Mouse (Mus musculus): ENCODE data around the gene Tmem28. TPM values are rescaled to one million over a fixed set of nuclear protein-coding genes. Genes with fewer than 3 reads are reported as not detected.

Gene Tmem28
- total and polyA plus RNA-seq, 2 experiments from 2014 or later = not detected

- TF ChIP-seq EP300 (IDR thresholded peaks at IDR 0.05; ENCODE audit: low read depth) (no peak), CTCF (IDR thresholded peaks at IDR 0.05; ENCODE audit: low read depth) (no peak)
- Histone ChIP-seq H3K9me3 (replicated peaks; ENCODE audit: control insufficient read depth, low read length) (no peaks in the 10 kb centered on the region), H3K27me3 (ENCODE audit: control insufficient read depth, insufficient read depth, low read length) (no peaks in the 10 kb centered on the region), H3K4me3 (ENCODE audit: low read depth, low read length) (no peak overlapping the region), H3K36me3 (replicated peaks; ENCODE audit: control insufficient read depth, insufficient read depth, low read length) (no peaks in the 10 kb centered on the region), H3K27ac (ENCODE audit: low read depth) (peak overlapping the region; percentile 79), H3K4me1 (ENCODE audit: control insufficient read depth, insufficient read depth) (no peaks in the 10 kb centered on the region), H3K9ac (replicated peaks; ENCODE audit: low read depth, low read length) (no peak overlapping the region), H3K4me2 (ENCODE audit: low read depth, low read length) (no peak overlapping the region)
- ATAC-seq (ENCODE audit: insufficient read depth, low read depth) (peak; percentile 58; the same call in 1 of the 2 replicates), DNase-seq (ENCODE audit: low spot score) (no peak)
- WGBS = 51% methylated on average over 2 of the region's 2 CpGs
Measured at GRCm38 (mm10) chrX:99873259-99873919, 52.6 kb downstream of the Tmem28 start.

GRCm38 (mm10) chrX:99873920-99874296 lies 53.1 kb downstream of the Tmem28 start:
- WGBS = 24% methylated on average over 4 of the region's 4 CpGs
- TF ChIP-seq EP300 (IDR thresholded peaks at IDR 0.05; ENCODE audit: low read depth) = no peak
- no peak for TF ChIP-seq CTCF (IDR thresholded peaks at IDR 0.05; ENCODE audit: low read depth)
- Histone ChIP-seq H3K9ac (replicated peaks; ENCODE audit: low read depth, low read length) (no peak overlapping the region), H3K27ac (ENCODE audit: low read depth) (peak overlapping the region; percentile 79), H3K4me3 (ENCODE audit: low read depth, low read length) (no peak overlapping the region), H3K4me2 (ENCODE audit: low read depth, low read length) (no peak overlapping the region), H3K4me1 (ENCODE audit: control insufficient read depth, insufficient read depth) (no peaks in the 10 kb centered on the region), H3K27me3 (ENCODE audit: control insufficient read depth, insufficient read depth, low read length) (no peaks in the 10 kb centered on the region), H3K36me3 (replicated peaks; ENCODE audit: control insufficient read depth, insufficient read depth, low read length) (no peaks in the 10 kb centered on the region), H3K9me3 (replicated peaks; ENCODE audit: control insufficient read depth, low read length) (no peaks in the 10 kb centered on the region)
- peak; percentile 6; the same call in 1 of the 2 replicates for ATAC-seq (ENCODE audit: insufficient read depth, low read depth)
- no peak for DNase-seq (ENCODE audit: low spot score)

DNA sequence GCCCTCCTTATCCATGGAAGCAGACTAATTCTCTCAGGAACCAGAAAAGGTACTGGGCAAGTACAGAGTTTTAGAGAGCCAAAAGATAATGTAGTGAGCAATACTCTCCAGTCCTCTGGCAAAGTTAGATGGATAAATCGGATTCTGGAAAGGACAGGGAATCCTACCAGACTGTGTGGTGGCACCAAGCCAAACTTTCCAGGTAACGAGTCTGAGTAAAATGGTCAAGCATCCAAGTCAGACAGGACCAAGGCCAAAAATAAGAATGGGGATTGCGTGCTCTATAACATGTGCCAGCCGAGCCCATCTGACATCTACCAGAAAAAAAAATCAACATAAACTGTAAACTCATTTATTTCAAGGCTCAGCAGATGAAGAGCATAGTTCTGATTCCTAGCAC lies 56.0 kb downstream of the Tmem28 start:
- no peaks in the 10 kb centered on the region for H3K9me3 ChIP-seq (replicated peaks; ENCODE audit: control insufficient read depth, low read length)
- H3K4me2 ChIP-seq (ENCODE audit: low read depth, low read length) = no peak overlapping the region
- ATAC-seq (ENCODE audit: insufficient read depth, low read depth) (no peak), DNase-seq (ENCODE audit: low spot score) (no peak)
- H3K4me3 ChIP-seq (ENCODE audit: low read depth, low read length) = no peak overlapping the region
- 37% methylated on average over 4 of the region's 4 CpGs for WGBS
- H3K27ac ChIP-seq (ENCODE audit: low read depth) = no peak overlapping the region
- H3K36me3 ChIP-seq (replicated peaks; ENCODE audit: control insufficient read depth, insufficient read depth, low read length) = no peaks in the 10 kb centered on the region
- H3K9ac ChIP-seq (replicated peaks; ENCODE audit: low read depth, low read length) = no peak overlapping the region
- H3K4me1 ChIP-seq (ENCODE audit: control insufficient read depth, insufficient read depth) = no peaks in the 10 kb centered on the region
- H3K27me3 ChIP-seq (ENCODE audit: control insufficient read depth, insufficient read depth, low read length) = no peaks in the 10 kb centered on the region
- TF ChIP-seq EP300 (IDR thresholded peaks at IDR 0.05; ENCODE audit: low read depth) (no peak), CTCF (IDR thresholded peaks at IDR 0.05; ENCODE audit: low read depth) (no peak)

GRCm38 (mm10) chrX:99883396-99883795 lies 62.6 kb downstream of the Tmem28 start:
- H3K27me3 ChIP-seq (ENCODE audit: control insufficient read depth, insufficient read depth, low read length) = no peaks in the 10 kb centered on the region
- no peak overlapping the region for H3K27ac ChIP-seq (ENCODE audit: low read depth)
- H3K4me2 ChIP-seq (ENCODE audit: low read depth, low read length) = no peak overlapping the region
- no peak for TF ChIP-seq CTCF (IDR thresholded peaks at IDR 0.05; ENCODE audit: low read depth)
- no peaks in the 10 kb centered on the region for H3K36me3 ChIP-seq (replicated peaks; ENCODE audit: control insufficient read depth, insufficient read depth, low read length)
- H3K4me3 ChIP-seq (ENCODE audit: low read depth, low read length) = no peak overlapping the region
- ATAC-seq (ENCODE audit: insufficient read depth, low read depth) (no peak), DNase-seq (ENCODE audit: low spot score) (no peak)
- WGBS = 51% methylated on average over 2 of the region's 2 CpGs
- H3K9ac ChIP-seq (replicated peaks; ENCODE audit: low read depth, low read length) = no peak overlapping the region
- H3K4me1 ChIP-seq (ENCODE audit: control insufficient read depth, insufficient read depth) = no peaks in the 10 kb centered on the region
- H3K9me3 ChIP-seq (replicated peaks; ENCODE audit: control insufficient read depth, low read length) = no peaks in the 10 kb centered on the region

Other genes starting within 250 kb of the Tmem28 start
- 4.2 and 10.2 TPM in 2 replicates for gene Eda, start 154.6 kb downstream of the Tmem28 start, total RNA-seq (2014; rRNA removed; ENCODE audit: low replicate concordance)
- gene Eda, start 154.6 kb downstream of the Tmem28 start, polyA plus RNA-seq (2015; fragmentation: Nextera tagmentation; extraction: Ambion mirVana) = 1.6 and 1.9 TPM in 2 replicates